Mouse (Mus musculus) lung, adult 2 months (tissue): ENCODE measurements around the gene Numa1.

ENCODE experiments used
- CTCF ChIP-seq: fragments of 200-500 bp; IDR thresholded peaks from 2 replicates; pipeline ENCODE4 v1.5.1; 2011; ENCODE audit warnings: mild to moderate bottlenecking, low read length, control low read depth; ENCODE audit not compliant: insufficient read depth
- POLR2A ChIP-seq: fragments of 200-500 bp; IDR thresholded peaks from 2 replicates; pipeline ENCODE4 v1.6.1; 2011; ENCODE audit warnings: low read depth, mild to moderate bottlenecking, control low read depth, low read length, borderline replicate concordance; ENCODE audit errors: extremely low read depth

DNA sequence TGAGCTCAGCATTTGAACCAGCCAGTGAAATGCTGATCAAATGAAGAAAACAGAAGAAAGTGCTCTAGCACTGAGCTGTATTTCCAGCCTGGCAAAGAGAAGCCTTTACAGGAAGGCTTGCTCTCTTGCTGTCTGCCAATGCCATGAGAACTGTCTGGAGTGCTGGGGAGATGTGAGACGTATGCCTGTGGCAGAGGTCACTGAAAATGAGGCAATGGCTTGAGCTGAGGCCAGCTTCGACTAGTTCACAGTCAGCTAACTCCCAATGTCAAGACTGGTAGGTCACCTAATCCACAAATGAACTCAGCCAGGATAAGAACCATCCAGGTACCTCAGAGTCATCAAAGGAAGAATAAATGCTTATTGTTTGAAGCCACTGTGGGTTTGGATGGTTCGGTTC is 5.8 kb upstream of the Numa1 start:
- TF ChIP-seq POLR2A (no peak), CTCF (no peak)
